Mouse (Mus musculus) neural tube, embryonic 14.5 days (tissue): ENCODE data around the gene Osbpl9. TPM values are rescaled to one million over a fixed set of nuclear protein-coding genes. Genes with fewer than 3 reads are reported as not detected.

Experiments used
- ATAC-seq: fragments of 200-750 bp; cut with Nextera tagmentation; 2 replicates; pipeline ENCODE4 v1.8.0; 2017; ENCODE audit warnings: low read depth, mild to moderate bottlenecking, moderate TSS enrichment, moderate library complexity
- H3K27ac ChIP-seq: fragments of 300-500 bp; sonication (generic); 2 replicates; pipeline ENCODE4 v1.5.1; 2014; ENCODE audit warnings: low read depth, mild to moderate bottlenecking, control low read depth, low read length, moderate library complexity, mixed read lengths
- H3K27me3 ChIP-seq: fragments of 300-500 bp; sonication (generic); 2 replicates; pipeline ENCODE4 v1.6.1; 2014; ENCODE audit warnings: low read length; ENCODE audit not compliant: control insufficient read depth, insufficient read depth
- H3K36me3 ChIP-seq: fragments of 300-500 bp; sonication (generic); 2 replicates; pipeline ENCODE4 v1.6.1; 2014; ENCODE audit warnings: low read length, mixed read lengths; ENCODE audit not compliant: control insufficient read depth, insufficient read depth
- H3K4me1 ChIP-seq: fragments of 300-500 bp; sonication (generic); 2 replicates; pipeline ENCODE4 v1.6.1; 2014; ENCODE audit warnings: low read length; ENCODE audit not compliant: control insufficient read depth, insufficient read depth
- H3K4me2 ChIP-seq: fragments of 300-500 bp; sonication (generic); 2 replicates; pipeline ENCODE4 v1.6.1; 2014; ENCODE audit warnings: mild to moderate bottlenecking, low read depth, low read length, control low read depth
- H3K4me3 ChIP-seq: fragments of 300-500 bp; sonication (generic); 2 replicates; pipeline ENCODE4 v1.5.1; 2014; ENCODE audit warnings: low read depth, low read length, control low read depth, mixed read lengths
- H3K9ac ChIP-seq: fragments of 300-500 bp; sonication (generic); replicated peaks from 2 replicates; pipeline ENCODE4 v1.6.1; 2014; ENCODE audit warnings: low read depth, mild to moderate bottlenecking, control low read depth, low read length, mixed read lengths
- H3K9me3 ChIP-seq: fragments of 300-500 bp; sonication (generic); 2 replicates; pipeline ENCODE4 v1.6.1; 2016; ENCODE audit warnings: low read length; ENCODE audit not compliant: control insufficient read depth
- WGBS: fragments of 180-500 bp; shearing (Covaris S2); extraction: QIAGEN DNeasy Blood & Tissue Kit; methylation state at CpG from one replicate; pipeline ENCODE4 v1.1.7; 2014; 5-methylcytosine and 5-hydroxymethylcytosine counted together
- polyA plus RNA-seq: library from polyadenylated mRNA; unstranded; fragments of >200 nt; fragmentation: Nextera tagmentation; extraction: Ambion mirVana; gene quantifications from 2 replicates; pipeline ENCODE4 v1.2.1, GENCODE M21; 2014

Gene Osbpl9
- polyA plus RNA-seq, 1 experiment from 2014 or later, result 89.2 TPM

GRCm38 (mm10) chr4:109057640-109058039 is 144.4 kb downstream of the Osbpl9 start:
- no peaks in the 10 kb centered on the region for H3K27me3 ChIP-seq
- no peak for ATAC-seq
- peaks cover 72% of the 10 kb centered on the region for H3K36me3 ChIP-seq
- no peaks in the 10 kb centered on the region for H3K4me1 ChIP-seq
- WGBS, result 97% methylated on average over 8 of the region's 8 CpGs
- H3K27ac ChIP-seq, result no peak overlapping the region
- no peaks in the 10 kb centered on the region for H3K9me3 ChIP-seq
- H3K4me2 ChIP-seq, result no peak overlapping the region
- H3K4me3 ChIP-seq, result no peak overlapping the region
- H3K9ac ChIP-seq, result no peak overlapping the region

GRCm38 (mm10) chr4:109056351-109056750 is 145.7 kb downstream of the Osbpl9 start:
- no peaks in the 10 kb centered on the region for H3K4me1 ChIP-seq
- no peak overlapping the region for H3K4me2 ChIP-seq
- no peak for ATAC-seq
- H3K36me3 ChIP-seq, result peaks cover 64% of the 10 kb centered on the region
- no peaks in the 10 kb centered on the region for H3K27me3 ChIP-seq
- H3K4me3 ChIP-seq, result no peak overlapping the region
- H3K9ac ChIP-seq, result no peak overlapping the region
- H3K9me3 ChIP-seq, result no peaks in the 10 kb centered on the region
- WGBS, result 88% methylated on average over 7 of the region's 7 CpGs
- no peak overlapping the region for H3K27ac ChIP-seq

- H3K36me3 ChIP-seq, result peaks cover 59% of the 10 kb centered on the region
- H3K27ac ChIP-seq, result no peak overlapping the region
- H3K9ac ChIP-seq, result no peak overlapping the region
- no peak overlapping the region for H3K4me2 ChIP-seq
- H3K4me1 ChIP-seq, result no peaks in the 10 kb centered on the region
- H3K9me3 ChIP-seq, result no peaks in the 10 kb centered on the region
- 74% methylated on average over 9 of the region's 9 CpGs for WGBS
- no peaks in the 10 kb centered on the region for H3K27me3 ChIP-seq
- no peak overlapping the region for H3K4me3 ChIP-seq
- ATAC-seq, result no peak
Measured at GRCm38 (mm10) chr4:109054003-109054402, 148.1 kb downstream of the Osbpl9 start.

- no peaks in the 10 kb centered on the region for H3K27me3 ChIP-seq
- ATAC-seq, result no peak
- no peak overlapping the region for H3K27ac ChIP-seq
- no peaks in the 10 kb centered on the region for H3K4me1 ChIP-seq
- H3K9ac ChIP-seq, result no peak overlapping the region
- H3K4me2 ChIP-seq, result no peak overlapping the region
- H3K4me3 ChIP-seq, result no peak overlapping the region
- 30% methylated on average over 1 of the region's 1 CpGs for WGBS
- peaks cover 54% of the 10 kb centered on the region for H3K36me3 ChIP-seq
- no peaks in the 10 kb centered on the region for H3K9me3 ChIP-seq
Measured at GRCm38 (mm10) chr4:109052282-109052681, 149.8 kb downstream of the Osbpl9 start.

- ATAC-seq, result no peak
- no peak overlapping the region for H3K27ac ChIP-seq
- H3K9me3 ChIP-seq, result no peaks in the 10 kb centered on the region
- no peak overlapping the region for H3K4me3 ChIP-seq
- 79% methylated on average over 4 of the region's 4 CpGs for WGBS
- H3K4me2 ChIP-seq, result no peak overlapping the region
- H3K9ac ChIP-seq, result no peak overlapping the region
- no peaks in the 10 kb centered on the region for H3K4me1 ChIP-seq
- no peaks in the 10 kb centered on the region for H3K27me3 ChIP-seq
- H3K36me3 ChIP-seq, result peaks cover 46% of the 10 kb centered on the region
Measured at GRCm38 (mm10) chr4:109048258-109048657, 153.8 kb downstream of the Osbpl9 start.

GRCm38 (mm10) chr4:109043756-109044155 is 158.3 kb downstream of the Osbpl9 start:
- H3K27me3 ChIP-seq, result no peaks in the 10 kb centered on the region
- H3K36me3 ChIP-seq, result peaks cover 39% of the 10 kb centered on the region
- H3K4me2 ChIP-seq, result no peak overlapping the region
- no peak overlapping the region for H3K27ac ChIP-seq
- H3K9ac ChIP-seq, result no peak overlapping the region
- WGBS, result 75% methylated on average over 5 of the region's 5 CpGs
- ATAC-seq, result no peak
- H3K4me3 ChIP-seq, result no peak overlapping the region
- H3K4me1 ChIP-seq, result no peaks in the 10 kb centered on the region
- no peaks in the 10 kb centered on the region for H3K9me3 ChIP-seq

GRCm38 (mm10) chr4:109043294-109043693 is 158.8 kb downstream of the Osbpl9 start:
- Histone ChIP-seq H3K9me3 (no peaks in the 10 kb centered on the region), H3K9ac (no peak overlapping the region), H3K36me3 (peaks cover 42% of the 10 kb centered on the region), H3K27me3 (no peaks in the 10 kb centered on the region), H3K4me1 (no peaks in the 10 kb centered on the region), H3K27ac (no peak overlapping the region), H3K4me2 (no peak overlapping the region), H3K4me3 (no peak overlapping the region)
- 91% methylated on average over 5 of the region's 5 CpGs for WGBS
- ATAC-seq, result no peak

GRCm38 (mm10) chr4:109042739-109043138 is 159.3 kb downstream of the Osbpl9 start:
- H3K27ac ChIP-seq, result no peak overlapping the region
- H3K36me3 ChIP-seq, result peaks cover 38% of the 10 kb centered on the region
- 87% methylated on average over 4 of the region's 4 CpGs for WGBS
- no peak overlapping the region for H3K4me3 ChIP-seq
- no peaks in the 10 kb centered on the region for H3K4me1 ChIP-seq
- no peaks in the 10 kb centered on the region for H3K9me3 ChIP-seq
- no peak overlapping the region for H3K4me2 ChIP-seq
- H3K27me3 ChIP-seq, result no peaks in the 10 kb centered on the region
- no peak overlapping the region for H3K9ac ChIP-seq
- ATAC-seq, result no peak

GRCm38 (mm10) chr4:109036327-109036726 is 165.7 kb downstream of the Osbpl9 start:
- Histone ChIP-seq H3K4me2 (no peak overlapping the region), H3K36me3 (peaks cover 31% of the 10 kb centered on the region), H3K9me3 (no peaks in the 10 kb centered on the region), H3K27ac (no peak overlapping the region), H3K4me1 (no peaks in the 10 kb centered on the region), H3K9ac (no peak overlapping the region), H3K4me3 (no peak overlapping the region), H3K27me3 (no peaks in the 10 kb centered on the region)
- no peak for ATAC-seq

- Histone ChIP-seq H3K4me3 (no peak overlapping the region), H3K27ac (no peak overlapping the region), H3K9ac (no peak overlapping the region), H3K4me1 (no peaks in the 10 kb centered on the region), H3K4me2 (no peak overlapping the region), H3K9me3 (no peaks in the 10 kb centered on the region), H3K36me3 (peaks cover 37% of the 10 kb centered on the region), H3K27me3 (no peaks in the 10 kb centered on the region)
- ATAC-seq, result no peak
- 98% methylated on average over 2 of the region's 2 CpGs for WGBS
Measured at GRCm38 (mm10) chr4:109030266-109030665, 171.8 kb downstream of the Osbpl9 start.
